Mouse (Mus musculus): ENCODE results near the gene Alkbh3. TPM values are rescaled to one million over a fixed set of nuclear protein-coding genes. Genes with fewer than 3 reads are reported as not detected.
A peak's percentile ranks its signal among the peaks of the same experiment; 100 is the strongest.

Gene Alkbh3
- total RNA-seq (2012; rRNA removed): 41.5 and 50.2 TPM in 2 replicates

DNA sequence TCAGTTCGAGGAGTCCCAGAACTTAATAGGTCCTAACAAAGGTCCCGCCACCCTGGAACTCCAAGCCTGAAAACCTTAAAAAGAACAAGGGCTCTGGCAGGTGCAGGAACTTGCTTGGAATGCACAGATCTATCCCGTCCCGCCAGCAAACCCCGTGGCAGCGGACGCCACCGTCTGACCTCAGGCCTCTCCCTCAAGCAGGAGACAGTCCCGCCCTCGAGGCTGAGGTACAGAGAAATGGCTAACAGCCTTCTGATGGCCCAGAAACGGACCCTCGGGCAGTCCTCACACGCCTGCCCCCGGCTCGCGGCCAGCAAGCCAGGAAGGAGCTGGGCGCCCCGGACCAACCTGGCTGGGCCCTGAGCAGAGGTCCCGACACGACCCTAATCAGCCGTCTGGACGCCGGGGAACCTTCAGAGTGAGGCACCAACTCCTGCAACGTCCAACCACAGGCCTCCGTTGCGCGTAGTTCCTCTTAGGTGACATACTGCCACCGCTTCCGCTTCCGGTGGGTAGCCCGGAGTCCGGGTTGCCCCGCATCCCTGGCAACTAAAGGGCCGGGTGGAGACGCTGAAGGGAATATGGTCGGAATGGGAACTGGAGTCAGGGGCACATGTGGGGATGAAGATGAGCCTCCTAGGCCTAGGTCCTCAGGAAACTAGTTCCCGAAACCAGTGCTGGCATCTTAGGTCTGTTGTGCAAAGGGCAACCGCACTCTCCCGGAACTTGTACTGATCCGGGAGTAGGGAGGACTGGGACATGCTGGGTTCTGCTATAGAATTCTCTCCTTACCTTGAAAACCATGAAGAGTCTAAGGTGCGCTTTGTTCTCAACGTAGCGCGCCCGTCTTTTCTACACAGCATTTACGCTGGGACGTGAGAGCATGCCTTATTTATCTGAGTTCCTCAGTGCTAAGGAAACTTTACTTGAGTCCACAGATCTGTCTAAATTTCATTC is at the start of gene Alkbh3:
Gene Alkbh3 (minus strand): TSS at position 473 of the 957 bp plus-strand sequence.
- peaks cover 4% of the 10 kb centered on the region; the same call in 1 of the 2 replicates for H3K36me3 ChIP-seq (ENCODE audit: control insufficient read depth, insufficient read depth, low read length, poor library complexity, severe bottlenecking)
- in situ Hi-C loops (cut with MboI; ENCODE audit: low sequenced_read_pairs in 2 of 2, unreplicated experiment in 2 of 2): no loop called here
- peak; percentile 86 for DNase-seq (ENCODE audit: low read depth, low spot score)
- H3K4me3 ChIP-seq (ENCODE audit: insufficient read depth in 1 of 2, low read depth in 1 of 2, low read length in 2 of 2, poor library complexity in 1 of 2, severe bottlenecking in 1 of 2): peak within 1 kb of the TSS; percentile 81 to 82
- H3K9ac ChIP-seq (ENCODE audit: insufficient read depth, low read depth, low read length, poor library complexity, severe bottlenecking): peak within 1 kb of the TSS; percentile 78
- H3K4me1 ChIP-seq (ENCODE audit: control insufficient read depth in 2 of 2, insufficient read depth in 2 of 2, low read length in 2 of 2, poor library complexity in 1 of 2): no peaks in the 10 kb centered on the region
- TF ChIP-seq ZC3H11A (IDR thresholded peaks at IDR 0.05; ENCODE audit: borderline replicate concordance, low read depth, low read length) (no peak), MAFK (IDR thresholded peaks at IDR 0.05; ENCODE audit: insufficient read depth, low read depth, low read length) (no peak), ZNF384 (IDR thresholded peaks at IDR 0.05; ENCODE audit: low read depth, low read length) (no peak), CHD2 (IDR thresholded peaks at IDR 0.05; ENCODE audit: low read depth, low read length) (no peak), HCFC1 (IDR thresholded peaks at IDR 0.05; ENCODE audit: borderline replicate concordance, insufficient read depth, low read length) (peak; percentile 86)
- no peaks in the 10 kb centered on the region for H3K9me3 ChIP-seq (ENCODE audit: control insufficient read depth, insufficient read depth, low read depth, low read length)
- no peak within 1 kb of the TSS for H3K27ac ChIP-seq (ENCODE audit: insufficient read depth, low read depth, low read length, poor library complexity, severe bottlenecking)

DNA sequence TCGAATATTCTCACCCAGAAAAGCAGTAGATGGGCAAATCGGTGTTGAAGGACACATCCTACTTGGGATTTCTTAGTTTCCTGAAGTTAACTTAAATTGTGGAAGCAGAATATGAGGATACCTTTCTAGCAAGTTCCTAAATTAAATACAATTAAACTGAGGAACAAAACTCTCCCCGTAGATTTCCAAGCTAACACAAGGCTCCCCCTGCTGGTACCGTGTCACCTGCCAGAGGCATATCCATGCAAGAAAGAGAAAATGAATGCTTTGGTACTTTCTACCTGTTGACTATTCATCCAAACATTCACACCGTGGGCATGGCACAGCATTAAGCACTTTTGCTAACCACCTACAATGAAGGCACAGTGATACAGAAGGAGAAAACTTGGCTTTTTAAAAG is 48.9 kb upstream of the Alkbh3 start:
- no peak overlapping the region for H3K9ac ChIP-seq (ENCODE audit: insufficient read depth, low read depth, low read length, poor library complexity, severe bottlenecking)
- in situ Hi-C loops (cut with MboI; ENCODE audit: low sequenced_read_pairs in 2 of 2, unreplicated experiment in 2 of 2): no loop called here
- no peaks in the 10 kb centered on the region for H3K9me3 ChIP-seq (ENCODE audit: control insufficient read depth, insufficient read depth, low read depth, low read length)
- TF ChIP-seq HCFC1 (IDR thresholded peaks at IDR 0.05; ENCODE audit: borderline replicate concordance, insufficient read depth, low read length) (no peak), ZC3H11A (IDR thresholded peaks at IDR 0.05; ENCODE audit: borderline replicate concordance, low read depth, low read length) (0 out of 2 replicates have a peak, but pooled peaks have one; percentile 2), CHD2 (IDR thresholded peaks at IDR 0.05; ENCODE audit: low read depth, low read length) (no peak)
- no peak for DNase-seq (ENCODE audit: low read depth, low spot score)
- no peak overlapping the region for H3K27ac ChIP-seq (ENCODE audit: insufficient read depth, low read depth, low read length, poor library complexity, severe bottlenecking)
- H3K36me3 ChIP-seq (ENCODE audit: control insufficient read depth, insufficient read depth, low read length, poor library complexity, severe bottlenecking): no peaks in the 10 kb centered on the region
- no peaks in the 10 kb centered on the region for H3K4me1 ChIP-seq (ENCODE audit: control insufficient read depth in 2 of 2, insufficient read depth in 2 of 2, low read length in 2 of 2, poor library complexity in 1 of 2)
- H3K4me3 ChIP-seq (ENCODE audit: insufficient read depth in 1 of 2, low read depth in 1 of 2, low read length in 2 of 2, poor library complexity in 1 of 2, severe bottlenecking in 1 of 2): no peak overlapping the region

DNA sequence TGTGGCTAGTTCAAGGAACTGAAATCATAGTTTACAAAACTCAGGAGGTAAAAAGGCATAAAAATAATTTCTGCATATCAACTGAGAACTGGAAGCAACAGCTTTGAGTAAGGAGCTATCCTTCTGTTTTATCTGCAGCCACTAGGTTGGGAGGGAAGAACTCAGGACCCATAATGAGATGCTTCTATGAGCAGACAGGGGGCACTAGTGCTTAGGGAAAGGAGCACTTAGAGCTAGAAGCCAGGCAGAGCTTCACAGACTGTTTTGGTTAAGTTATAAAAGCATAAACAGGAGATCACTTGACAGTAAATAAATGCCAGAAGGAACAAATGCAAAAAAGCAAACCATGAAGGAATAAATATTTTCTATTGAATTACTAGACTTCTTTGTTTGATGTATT is 44.2 kb upstream of the Alkbh3 start:
- H3K9me3 ChIP-seq (ENCODE audit: control insufficient read depth, insufficient read depth, low read depth, low read length): no peaks in the 10 kb centered on the region
- DNase-seq (ENCODE audit: low read depth, low spot score): no peak
- H3K4me3 ChIP-seq (ENCODE audit: insufficient read depth in 1 of 2, low read depth in 1 of 2, low read length in 2 of 2, poor library complexity in 1 of 2, severe bottlenecking in 1 of 2): no peak overlapping the region
- H3K36me3 ChIP-seq (ENCODE audit: control insufficient read depth, insufficient read depth, low read length, poor library complexity, severe bottlenecking): no peaks in the 10 kb centered on the region
- no peak overlapping the region for H3K9ac ChIP-seq (ENCODE audit: insufficient read depth, low read depth, low read length, poor library complexity, severe bottlenecking)
- H3K4me1 ChIP-seq (ENCODE audit: control insufficient read depth in 2 of 2, insufficient read depth in 2 of 2, low read length in 2 of 2, poor library complexity in 1 of 2): no peaks in the 10 kb centered on the region
- no peak overlapping the region for H3K27ac ChIP-seq (ENCODE audit: insufficient read depth, low read depth, low read length, poor library complexity, severe bottlenecking)
- TF ChIP-seq CHD2 (IDR thresholded peaks at IDR 0.05; ENCODE audit: low read depth, low read length): no peak
- TF ChIP-seq ZNF384 (IDR thresholded peaks at IDR 0.05; ENCODE audit: low read depth, low read length): no peak
- TF ChIP-seq HCFC1 (IDR thresholded peaks at IDR 0.05; ENCODE audit: borderline replicate concordance, insufficient read depth, low read length): no peak
- no peak for TF ChIP-seq ZC3H11A (IDR thresholded peaks at IDR 0.05; ENCODE audit: borderline replicate concordance, low read depth, low read length)
- TF ChIP-seq MAFK (IDR thresholded peaks at IDR 0.05; ENCODE audit: insufficient read depth, low read depth, low read length): no peak
- in situ Hi-C loops (cut with MboI; ENCODE audit: low sequenced_read_pairs in 2 of 2, unreplicated experiment in 2 of 2): no loop called here

DNA sequence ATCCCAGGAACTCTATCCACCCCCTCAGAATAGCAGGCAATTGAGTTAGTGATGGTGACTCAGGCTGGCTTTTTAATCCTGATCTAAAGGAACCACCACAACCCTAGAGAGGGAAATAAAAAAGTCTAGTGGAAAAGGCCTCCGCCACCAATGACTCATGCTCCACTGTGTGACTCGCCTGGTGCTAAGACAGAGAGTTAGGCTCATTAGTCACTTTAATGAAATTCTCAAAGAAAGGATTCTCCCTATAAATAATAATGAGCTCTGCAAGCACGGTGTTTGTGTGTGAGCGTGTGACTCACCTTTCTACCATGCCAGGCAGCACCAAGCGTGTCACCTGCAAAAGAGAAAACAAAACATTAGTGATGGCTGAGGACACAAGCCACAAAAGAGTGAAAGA is 41.3 kb upstream of the Alkbh3 start:
- H3K9ac ChIP-seq (ENCODE audit: insufficient read depth, low read depth, low read length, poor library complexity, severe bottlenecking): no peak overlapping the region
- TF ChIP-seq HCFC1 (IDR thresholded peaks at IDR 0.05; ENCODE audit: borderline replicate concordance, insufficient read depth, low read length) (no peak), CHD2 (IDR thresholded peaks at IDR 0.05; ENCODE audit: low read depth, low read length) (no peak), MAFK (IDR thresholded peaks at IDR 0.05; ENCODE audit: insufficient read depth, low read depth, low read length) (no peak)
- no peak overlapping the region for H3K4me3 ChIP-seq (ENCODE audit: insufficient read depth in 1 of 2, low read depth in 1 of 2, low read length in 2 of 2, poor library complexity in 1 of 2, severe bottlenecking in 1 of 2)
- no peak for DNase-seq (ENCODE audit: low read depth, low spot score)
- no peak overlapping the region for H3K27ac ChIP-seq (ENCODE audit: insufficient read depth, low read depth, low read length, poor library complexity, severe bottlenecking)
- H3K9me3 ChIP-seq (ENCODE audit: control insufficient read depth, insufficient read depth, low read depth, low read length): no peaks in the 10 kb centered on the region
- H3K36me3 ChIP-seq (ENCODE audit: control insufficient read depth, insufficient read depth, low read length, poor library complexity, severe bottlenecking): no peaks in the 10 kb centered on the region
- in situ Hi-C loops (cut with MboI; ENCODE audit: low sequenced_read_pairs in 2 of 2, unreplicated experiment in 2 of 2): no loop called here
- no peaks in the 10 kb centered on the region for H3K4me1 ChIP-seq (ENCODE audit: control insufficient read depth in 2 of 2, insufficient read depth in 2 of 2, low read length in 2 of 2, poor library complexity in 1 of 2)
